Mouse (Mus musculus): ENCODE data around the gene Gnat1.

Gene Gnat1

GRCm38 (mm10) chr9:107644495-107645152 lies 34.9 kb downstream of the Gnat1 start:
- peak; percentile 95 for DNase-seq

- DNase-seq, result no peak
Measured at GRCm38 (mm10) chr9:107643544-107644214, 35.8 kb downstream of the Gnat1 start.

- no peak for DNase-seq
Measured at GRCm38 (mm10) chr9:107641666-107642065, 37.8 kb downstream of the Gnat1 start.

DNA sequence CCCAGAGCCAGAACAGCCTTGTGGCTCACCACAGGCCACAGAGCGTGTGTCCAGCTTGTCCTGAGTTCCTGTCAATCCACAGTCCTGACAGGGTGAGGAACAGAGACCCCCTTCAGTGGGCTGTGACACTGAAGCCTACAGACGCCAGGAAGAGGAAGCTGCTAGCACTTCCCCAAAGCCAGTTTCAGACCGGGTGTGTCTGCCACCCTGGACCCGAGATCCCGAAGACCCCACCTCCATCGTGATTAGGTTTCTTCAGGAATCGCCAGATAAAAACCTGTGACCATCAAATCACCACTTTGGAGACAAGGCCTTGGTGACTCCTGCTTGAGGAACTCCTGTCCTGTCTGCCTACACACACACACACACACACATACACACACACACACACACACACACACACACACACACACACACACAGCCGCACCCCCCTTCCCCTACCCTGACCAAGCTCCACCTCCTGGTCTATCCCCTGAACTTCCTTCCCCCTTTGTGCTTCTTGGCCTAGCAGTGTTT lies 39.2 kb downstream of the Gnat1 start:
- DNase-seq, result peak; percentile 63

DNA sequence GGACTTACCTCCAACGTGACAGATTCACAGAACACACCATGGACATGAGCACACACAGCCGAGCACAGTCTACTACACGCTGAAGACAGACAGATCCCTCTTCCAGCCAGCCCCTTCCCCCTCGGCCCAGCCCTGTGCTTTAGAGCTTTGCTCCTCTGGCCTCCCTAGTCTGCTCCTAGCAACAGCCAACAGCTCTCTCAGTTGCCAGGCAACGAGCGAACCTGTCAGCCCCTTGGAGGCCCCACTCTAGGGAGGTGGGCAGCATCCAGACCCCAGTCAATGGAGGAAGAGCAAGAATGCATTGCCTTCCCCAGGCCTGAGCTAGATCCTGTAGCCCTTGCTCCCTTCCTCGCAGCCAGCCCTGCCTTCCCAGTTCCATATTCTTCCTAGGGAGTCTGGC lies 42.4 kb downstream of the Gnat1 start:
- no peak for DNase-seq

- DNase-seq, result peak; percentile 98
Measured at GRCm38 (mm10) chr9:107635279-107636028, 44.1 kb downstream of the Gnat1 start, which contains the start of gene Gnai2. Gene Gnai2, minus strand, starts transcription at chr9:107635367.

DNA sequence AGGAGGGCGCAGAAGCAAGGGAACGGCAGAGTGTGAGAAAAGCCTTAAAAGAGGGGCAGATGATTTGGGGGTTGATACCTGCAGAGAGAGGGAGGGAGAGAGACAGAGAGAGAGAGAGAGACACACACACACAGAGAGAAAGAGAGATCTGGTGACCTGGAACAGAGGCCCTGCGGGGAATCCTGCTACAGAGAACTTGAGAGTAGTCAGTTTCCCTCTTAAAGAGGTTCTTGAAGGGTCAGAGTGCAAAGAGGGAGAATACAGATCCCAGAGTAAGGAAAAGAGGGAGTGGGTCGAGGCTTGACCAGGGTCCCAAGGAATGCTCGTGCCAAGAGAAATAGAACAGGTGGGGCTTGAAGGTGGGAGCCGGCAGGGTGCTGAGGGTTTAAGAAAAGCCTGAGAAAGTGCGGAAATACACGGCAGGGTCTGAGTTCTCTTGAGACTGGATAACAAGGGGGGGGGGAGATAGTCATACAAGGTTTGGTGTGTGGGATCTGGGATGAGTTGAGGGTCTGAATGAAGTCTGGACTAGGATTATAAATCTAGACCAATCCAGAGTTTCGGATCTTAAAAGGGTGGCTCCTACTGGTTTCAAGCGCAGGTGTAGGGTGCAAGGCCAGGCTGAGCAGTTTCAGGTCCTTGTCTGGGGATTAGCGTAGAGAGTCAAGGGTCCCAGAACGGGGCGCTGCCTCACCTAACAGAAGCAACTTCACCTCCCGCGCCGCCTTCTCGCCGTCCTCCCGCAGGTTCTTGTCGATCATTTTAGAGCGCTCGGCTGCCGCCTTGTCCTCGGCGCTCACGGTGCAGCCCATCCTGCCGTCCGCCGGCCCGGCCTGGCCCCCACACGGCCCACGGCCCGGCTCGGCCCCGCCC lies 44.9 kb downstream of the Gnat1 start:
- no peak for DNase-seq

DNA sequence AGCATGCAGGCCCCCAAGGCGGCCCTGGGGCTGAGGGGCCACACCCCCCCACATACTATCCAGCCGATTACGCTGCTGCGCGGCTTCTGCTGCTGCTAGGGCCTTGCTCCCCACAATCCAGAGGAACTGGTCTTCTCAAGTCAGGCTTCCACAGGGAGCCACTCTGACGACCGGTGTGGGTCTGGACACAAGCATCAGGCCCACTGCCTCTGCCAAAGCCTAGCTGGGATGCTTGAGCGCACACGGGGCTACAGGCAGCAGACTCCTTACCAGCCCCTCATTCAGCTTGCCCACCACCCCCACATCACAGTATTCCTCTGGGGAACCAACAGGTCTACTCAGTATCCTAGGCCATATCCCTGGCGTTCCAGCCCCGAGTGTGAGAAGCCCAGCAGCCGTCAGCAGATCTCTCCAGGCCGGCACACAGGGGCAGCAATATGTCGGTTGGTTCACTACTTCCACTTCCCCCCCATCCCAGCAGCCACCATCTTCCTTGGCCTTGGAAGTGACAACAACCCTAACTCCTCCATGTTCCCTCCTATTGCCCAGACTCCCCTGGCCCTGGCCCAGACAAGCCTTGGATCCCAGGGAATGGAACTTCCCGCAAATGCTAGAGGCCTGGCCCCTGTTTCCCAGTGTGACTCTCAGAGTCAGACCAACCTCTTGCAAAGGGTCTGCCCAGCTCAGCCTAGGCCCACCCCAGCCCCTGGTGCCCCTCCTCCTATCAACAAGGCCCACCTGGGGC lies 45.7 kb downstream of the Gnat1 start:
- peak; percentile 66 for DNase-seq

DNA sequence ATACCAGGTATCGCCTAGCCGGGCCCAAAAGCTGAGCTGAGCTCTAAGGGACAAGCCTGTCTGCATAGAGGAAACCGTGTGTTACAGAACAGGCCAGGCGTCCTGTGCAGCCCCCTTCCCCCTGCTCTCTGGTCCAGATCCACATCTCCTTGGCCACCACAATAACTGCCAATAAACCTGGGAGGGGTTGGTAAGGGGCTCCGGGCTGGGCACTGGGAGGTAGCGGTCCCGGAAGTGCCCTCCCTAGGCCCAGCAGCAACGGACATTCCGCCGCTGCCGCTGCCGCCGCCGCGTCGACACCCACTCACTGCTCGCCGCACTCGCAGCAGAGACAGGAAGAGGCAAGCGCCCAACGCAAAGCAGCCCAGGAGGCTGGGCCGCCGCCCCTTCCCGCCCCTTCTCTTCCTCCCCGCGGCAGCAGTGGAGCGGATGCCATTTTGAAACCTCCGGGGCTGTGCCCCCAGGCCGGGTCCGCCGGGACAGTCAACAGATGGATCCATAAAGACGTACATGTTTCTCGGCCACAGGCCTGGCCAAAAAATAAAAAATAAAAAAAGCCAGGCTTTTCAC lies 46.3 kb downstream of the Gnat1 start:
- DNase-seq, result peak; percentile 92

GRCm38 (mm10) chr9:107632478-107632877 lies 47.0 kb downstream of the Gnat1 start:
- DNase-seq, result no peak

GRCm38 (mm10) chr9:107631861-107632260 lies 47.7 kb downstream of the Gnat1 start:
- no peak for DNase-seq

DNA sequence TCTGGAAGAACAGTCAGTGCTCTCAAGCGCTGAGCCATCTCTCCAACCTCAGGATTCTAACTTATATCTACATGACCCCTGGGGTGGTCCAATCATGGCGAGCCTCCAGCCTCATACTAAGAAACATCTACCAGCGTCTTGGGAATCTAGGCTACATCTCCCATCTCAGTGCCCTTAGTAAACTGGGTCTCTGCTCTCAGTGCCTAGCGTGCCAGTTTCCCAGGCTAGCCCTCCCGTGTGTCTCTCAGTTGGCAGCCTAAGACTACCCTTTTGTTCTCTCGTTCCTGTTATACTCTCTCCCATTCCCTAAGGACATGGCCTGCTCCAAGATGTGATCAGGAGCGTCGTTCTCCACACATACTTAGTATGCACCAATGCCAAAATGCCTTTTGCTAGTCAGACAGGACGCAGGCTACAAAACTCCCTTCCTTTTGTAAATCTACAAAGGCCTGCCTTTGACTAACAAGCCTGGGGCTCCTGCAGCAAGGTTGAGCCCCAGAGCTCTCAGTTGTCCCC lies 48.1 kb downstream of the Gnat1 start:
- no peak for DNase-seq

DNA sequence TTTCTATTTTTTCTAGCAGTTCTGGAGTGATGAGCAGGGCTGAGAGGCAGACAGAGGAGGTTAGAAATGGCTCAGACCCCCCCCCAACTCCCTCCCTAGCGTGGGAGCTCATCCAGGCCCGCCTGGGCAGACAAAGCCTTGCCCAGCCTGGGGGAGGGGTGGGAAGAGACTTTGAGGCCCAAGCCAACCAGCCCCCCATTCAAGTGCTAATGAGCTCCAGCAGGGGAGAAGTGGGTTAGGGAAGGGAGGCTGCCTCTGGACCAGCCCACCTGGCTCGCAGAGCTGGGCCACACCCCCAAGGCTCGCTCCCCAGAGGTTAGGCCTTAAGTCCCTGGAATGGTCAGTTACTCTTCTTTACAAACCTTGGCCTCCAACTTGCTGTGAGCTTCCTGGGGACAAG lies 48.9 kb downstream of the Gnat1 start:
- DNase-seq, result no peak

DNA sequence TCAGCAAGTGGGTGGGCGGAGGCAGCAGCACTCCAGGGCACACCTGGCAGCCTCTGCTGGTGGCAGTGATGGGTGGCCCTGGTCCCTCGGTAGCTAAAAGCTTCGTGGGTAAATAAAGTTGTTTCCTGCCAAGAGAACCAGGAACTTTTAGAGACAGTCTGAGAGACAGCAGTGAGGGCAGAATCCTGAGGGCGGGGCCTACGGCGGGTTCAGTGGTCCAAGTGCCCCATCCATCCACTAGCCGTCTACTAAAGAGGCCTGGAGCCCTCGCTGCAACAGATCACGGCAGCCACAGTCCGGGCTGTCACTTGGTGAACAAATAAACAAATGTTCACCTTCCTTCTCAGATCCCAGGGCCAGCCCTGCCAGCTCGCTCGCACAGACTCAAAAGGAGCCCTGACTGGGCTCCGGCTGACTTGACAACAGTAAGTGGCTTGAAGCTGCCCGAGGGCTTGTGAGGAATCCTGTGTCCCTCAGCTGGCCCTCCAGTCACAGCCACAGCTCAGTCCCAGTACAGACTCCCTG lies 49.5 kb downstream of the Gnat1 start:
- peak; percentile 78 for DNase-seq

GRCm38 (mm10) chr9:107629411-107629730 lies 50.1 kb downstream of the Gnat1 start:
- peak; percentile 55 for DNase-seq

GRCm38 (mm10) chr9:107628721-107629410 lies 50.6 kb downstream of the Gnat1 start:
- no peak for DNase-seq

GRCm38 (mm10) chr9:107627387-107628255 lies 51.9 kb downstream of the Gnat1 start:
- DNase-seq, result no peak

DNA sequence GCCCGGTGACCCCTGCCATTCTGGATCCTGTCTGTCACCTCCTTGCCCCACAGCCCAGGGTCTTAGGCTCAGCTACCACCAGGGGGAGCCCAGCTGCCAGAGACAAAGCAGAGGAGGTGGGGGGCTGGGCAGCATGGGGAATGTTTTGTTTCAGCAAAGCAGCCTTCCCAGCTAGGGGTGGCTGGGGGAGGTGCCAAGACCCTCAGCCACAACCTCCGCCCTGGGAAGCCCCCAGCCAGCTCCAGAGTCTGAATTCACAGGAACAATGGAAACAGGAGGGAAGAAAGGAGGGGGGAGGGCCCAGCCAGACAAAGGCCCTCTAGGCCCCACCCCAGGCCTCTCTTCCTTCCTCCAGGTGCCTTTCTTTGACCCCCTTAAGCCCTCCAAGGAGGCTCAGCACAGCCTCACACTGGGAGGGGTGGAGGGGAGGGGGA lies 52.7 kb downstream of the Gnat1 start:
- peak; percentile 96 for DNase-seq

DNA sequence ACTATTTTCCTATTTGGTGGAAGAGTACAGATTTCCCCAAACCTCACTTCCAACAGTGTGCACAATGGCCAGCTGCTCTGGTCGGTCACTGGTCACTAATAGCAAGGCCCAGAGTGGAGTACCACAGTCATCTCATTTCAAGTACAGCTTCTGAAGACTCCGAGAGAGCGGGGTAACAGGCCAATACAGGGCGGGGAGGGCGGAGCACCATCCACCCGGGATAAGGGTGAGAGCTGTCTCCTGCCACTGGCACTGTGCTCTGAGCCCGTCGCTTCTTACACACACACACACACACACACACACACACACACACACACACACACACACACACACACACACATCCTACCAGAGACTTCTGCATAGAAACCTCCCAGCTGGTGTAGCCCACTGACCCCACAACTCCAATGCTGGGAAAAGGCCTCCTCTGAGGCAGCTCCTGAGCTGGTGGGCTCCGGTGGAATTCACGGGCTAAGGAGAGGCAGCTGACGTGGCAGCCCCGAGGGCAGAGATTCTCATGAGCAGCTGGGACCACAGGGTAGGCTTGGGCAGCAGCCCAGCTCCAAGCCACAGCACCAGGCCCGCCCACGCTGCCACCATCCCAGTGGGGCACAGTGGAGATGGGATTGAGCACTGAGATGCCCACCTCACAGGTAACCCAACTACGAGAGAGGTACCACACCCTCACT lies 53.2 kb downstream of the Gnat1 start:
- no peak for DNase-seq
